Mouse (Mus musculus) ES-Bruce4 (cell line): Measurements from ENCODE around the gene Btbd16.

Experiments
- CTCF ChIP-seq: IDR thresholded peaks from one replicate; pipeline ENCODE4 v1.8.1; 2011; ENCODE audit warnings: low read depth, low read length
- POLR2A ChIP-seq: IDR thresholded peaks from one replicate; pipeline ENCODE4 v1.8.1; 2011; ENCODE audit warnings: low read length; ENCODE audit not compliant: insufficient read depth

DNA sequence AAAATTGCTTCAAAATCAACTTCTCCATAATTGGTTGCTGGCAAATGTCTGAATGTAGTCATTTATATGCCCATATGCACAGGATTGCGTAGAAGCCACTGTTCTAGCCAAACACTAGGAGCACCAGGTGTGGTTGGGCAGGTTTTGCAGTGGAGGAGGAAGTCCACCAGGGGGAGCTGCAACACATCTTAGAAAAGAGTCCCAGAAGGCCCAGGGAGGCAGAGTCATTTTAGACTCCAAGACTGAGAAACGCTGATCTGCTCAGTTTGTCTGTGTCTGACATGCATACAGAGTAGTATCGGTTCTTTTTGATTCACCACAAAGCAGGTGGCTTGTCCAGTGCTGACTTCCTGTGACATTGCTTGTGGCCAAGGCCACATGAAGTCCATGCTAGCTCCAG is 3.2 kb upstream of the Btbd16 start:
- TF ChIP-seq CTCF (peak; percentile 82), POLR2A (no peak)
